Mouse (Mus musculus) neural tube, embryonic 14.5 days (tissue): ENCODE results near the gene Cib3. TPM values are rescaled to one million over a fixed set of nuclear protein-coding genes. Genes with fewer than 3 reads are reported as not detected.

Experiments used
- ATAC-seq: fragments of 200-750 bp; cut with Nextera tagmentation; 2 replicates; pipeline ENCODE4 v1.8.0; 2017; ENCODE audit warnings: low read depth, mild to moderate bottlenecking, moderate TSS enrichment, moderate library complexity
- H3K27ac ChIP-seq: fragments of 300-500 bp; sonication (generic); 2 replicates; pipeline ENCODE4 v1.5.1; 2014; ENCODE audit warnings: low read depth, mild to moderate bottlenecking, control low read depth, low read length, moderate library complexity, mixed read lengths
- H3K27me3 ChIP-seq: fragments of 300-500 bp; sonication (generic); 2 replicates; pipeline ENCODE4 v1.6.1; 2014; ENCODE audit warnings: low read length; ENCODE audit not compliant: control insufficient read depth, insufficient read depth
- H3K36me3 ChIP-seq: fragments of 300-500 bp; sonication (generic); 2 replicates; pipeline ENCODE4 v1.6.1; 2014; ENCODE audit warnings: low read length, mixed read lengths; ENCODE audit not compliant: control insufficient read depth, insufficient read depth
- H3K4me1 ChIP-seq: fragments of 300-500 bp; sonication (generic); 2 replicates; pipeline ENCODE4 v1.6.1; 2014; ENCODE audit warnings: low read length; ENCODE audit not compliant: control insufficient read depth, insufficient read depth
- H3K4me2 ChIP-seq: fragments of 300-500 bp; sonication (generic); 2 replicates; pipeline ENCODE4 v1.6.1; 2014; ENCODE audit warnings: mild to moderate bottlenecking, low read depth, low read length, control low read depth
- H3K4me3 ChIP-seq: fragments of 300-500 bp; sonication (generic); 2 replicates; pipeline ENCODE4 v1.5.1; 2014; ENCODE audit warnings: low read depth, low read length, control low read depth, mixed read lengths
- H3K9ac ChIP-seq: fragments of 300-500 bp; sonication (generic); replicated peaks from 2 replicates; pipeline ENCODE4 v1.6.1; 2014; ENCODE audit warnings: low read depth, mild to moderate bottlenecking, control low read depth, low read length, mixed read lengths
- H3K9me3 ChIP-seq: fragments of 300-500 bp; sonication (generic); 2 replicates; pipeline ENCODE4 v1.6.1; 2016; ENCODE audit warnings: low read length; ENCODE audit not compliant: control insufficient read depth
- WGBS: fragments of 180-500 bp; shearing (Covaris S2); extraction: QIAGEN DNeasy Blood & Tissue Kit; methylation state at CpG from one replicate; pipeline ENCODE4 v1.1.7; 2014; 5-methylcytosine and 5-hydroxymethylcytosine counted together
- polyA plus RNA-seq: library from polyadenylated mRNA; unstranded; fragments of >200 nt; fragmentation: Nextera tagmentation; extraction: Ambion mirVana; gene quantifications from 2 replicates; pipeline ENCODE4 v1.2.1, GENCODE M21; 2014

The Cib3 gene
- polyA plus RNA-seq, 1 experiment from 2014 or later = not detected

DNA sequence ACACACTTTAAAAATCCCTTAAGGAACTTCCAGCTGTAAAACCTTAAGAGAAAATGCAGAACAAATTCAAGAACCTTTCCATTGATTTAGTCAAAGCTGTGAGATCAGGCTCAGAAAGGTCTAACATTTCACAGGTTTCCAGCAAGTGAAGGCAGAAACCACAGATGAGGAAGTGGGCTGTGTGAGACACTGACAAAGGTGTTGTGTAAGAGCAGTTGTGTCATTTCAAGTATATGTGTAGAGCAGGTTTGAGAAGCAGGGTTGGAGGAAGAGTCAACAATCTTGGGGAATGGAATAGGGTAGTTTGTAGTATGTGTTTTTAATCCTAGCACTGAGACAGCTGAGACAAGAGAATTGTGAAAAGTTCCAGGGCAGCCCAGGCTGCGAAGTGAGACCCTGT lies 3.2 kb upstream of the Cib3 start:
- WGBS = 50% methylated on average over 1 of the region's 1 CpGs
- Histone ChIP-seq H3K4me2 (no peak overlapping the region), H3K9ac (no peak overlapping the region), H3K27ac (no peak overlapping the region), H3K4me3 (no peak overlapping the region), H3K36me3 (no peaks in the 10 kb centered on the region), H3K4me1 (peaks cover 6% of the 10 kb centered on the region), H3K9me3 (no peaks in the 10 kb centered on the region), H3K27me3 (no peaks in the 10 kb centered on the region)
- ATAC-seq = no peak

GRCm38 (mm10) chr8:72215060-72215459 lies 2.4 kb upstream of the Cib3 start:
- Histone ChIP-seq H3K4me1 (no peaks in the 10 kb centered on the region), H3K4me2 (no peak overlapping the region), H3K4me3 (no peak overlapping the region), H3K27me3 (no peaks in the 10 kb centered on the region), H3K9me3 (no peaks in the 10 kb centered on the region), H3K9ac (no peak overlapping the region), H3K27ac (no peak overlapping the region), H3K36me3 (no peaks in the 10 kb centered on the region)
- ATAC-seq = no peak
- 46% methylated on average over 2 of the region's 2 CpGs for WGBS

GRCm38 (mm10) chr8:72213536-72213935 lies 899 bp upstream of the Cib3 start, which contains the start of gene Gm11034:
Gene Gm11034, minus strand, starts transcription at chr8:72213636.
- no peak within 1 kb of the TSS for H3K4me3 ChIP-seq
- no peak within 1 kb of the TSS for H3K9ac ChIP-seq
- 78% methylated on average over 4 of the region's 4 CpGs for WGBS
- H3K4me1 ChIP-seq = no peaks in the 10 kb centered on the region
- H3K4me2 ChIP-seq = no peak within 1 kb of the TSS
- no peaks in the 10 kb centered on the region for H3K27me3 ChIP-seq
- no peak for ATAC-seq
- no peak within 1 kb of the TSS for H3K27ac ChIP-seq
- H3K36me3 ChIP-seq = no peaks in the 10 kb centered on the region
- H3K9me3 ChIP-seq = no peaks in the 10 kb centered on the region

DNA sequence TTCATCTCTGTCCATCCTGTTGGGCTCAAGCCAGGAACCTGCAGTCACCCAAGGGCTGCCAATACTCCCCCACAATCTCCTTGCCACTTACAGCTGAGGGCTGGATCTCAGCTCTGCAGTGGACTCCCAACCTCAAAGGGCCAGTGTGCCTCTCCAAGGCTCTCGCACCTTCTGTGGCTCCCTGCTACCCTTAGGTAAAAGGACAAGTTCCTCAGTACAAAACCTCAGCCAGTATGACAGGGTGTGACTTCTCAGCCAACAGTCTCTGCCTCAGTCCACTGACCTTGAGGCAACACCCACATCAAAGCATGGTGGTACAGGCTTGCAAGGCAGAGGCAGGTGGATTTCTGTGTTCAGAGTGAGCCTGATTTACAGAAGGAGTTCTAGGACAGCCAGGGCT lies 791 bp downstream of the Cib3 start:
- 73% methylated on average over 1 of the region's 1 CpGs for WGBS
- H3K36me3 ChIP-seq = no peaks in the 10 kb centered on the region
- no peak overlapping the region for H3K4me3 ChIP-seq
- no peak for ATAC-seq
- no peak overlapping the region for H3K4me2 ChIP-seq
- no peak overlapping the region for H3K9ac ChIP-seq
- H3K9me3 ChIP-seq = no peaks in the 10 kb centered on the region
- H3K27me3 ChIP-seq = no peaks in the 10 kb centered on the region
- H3K4me1 ChIP-seq = no peaks in the 10 kb centered on the region
- H3K27ac ChIP-seq = no peak overlapping the region

- no peak overlapping the region for H3K4me3 ChIP-seq
- H3K4me1 ChIP-seq = no peaks in the 10 kb centered on the region
- H3K36me3 ChIP-seq = no peaks in the 10 kb centered on the region
- H3K27ac ChIP-seq = no peak overlapping the region
- H3K9ac ChIP-seq = no peak overlapping the region
- H3K27me3 ChIP-seq = no peaks in the 10 kb centered on the region
- H3K9me3 ChIP-seq = no peaks in the 10 kb centered on the region
- H3K4me2 ChIP-seq = no peak overlapping the region
- no peak for ATAC-seq
- WGBS = 74% methylated on average over 2 of the region's 2 CpGs
Observed at GRCm38 (mm10) chr8:72210710-72211109, 1.9 kb downstream of the Cib3 start.

GRCm38 (mm10) chr8:72210222-72210621 lies 2.4 kb downstream of the Cib3 start:
- Histone ChIP-seq H3K9me3 (no peaks in the 10 kb centered on the region), H3K27me3 (no peaks in the 10 kb centered on the region), H3K9ac (no peak overlapping the region), H3K4me2 (no peak overlapping the region), H3K4me3 (no peak overlapping the region), H3K4me1 (no peaks in the 10 kb centered on the region), H3K36me3 (no peaks in the 10 kb centered on the region), H3K27ac (no peak overlapping the region)
- ATAC-seq = no peak
- 79% methylated on average over 4 of the region's 4 CpGs for WGBS

DNA sequence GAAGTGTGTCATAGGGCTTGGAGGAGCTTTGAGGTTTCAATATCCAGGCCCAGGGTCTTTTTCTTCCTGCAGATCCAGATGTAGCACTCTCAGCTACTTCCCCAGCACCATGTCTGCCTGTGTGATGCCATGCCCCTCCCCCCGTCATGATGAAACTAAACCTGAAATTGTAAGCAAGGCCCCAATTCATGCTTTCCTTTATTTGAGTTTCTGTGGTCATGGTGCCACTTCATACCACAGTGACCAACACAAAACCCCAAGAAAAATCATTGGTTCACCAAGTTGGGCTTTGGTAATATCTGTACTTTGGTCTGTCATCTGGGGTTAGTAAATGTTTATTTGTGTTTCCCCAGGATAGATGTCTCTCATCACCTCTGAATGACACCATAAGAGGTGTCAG lies 4.1 kb downstream of the Cib3 start:
- H3K4me1 ChIP-seq = no peaks in the 10 kb centered on the region
- H3K4me3 ChIP-seq = no peak overlapping the region
- H3K9me3 ChIP-seq = peaks cover 7% of the 10 kb centered on the region; the same call in 1 of the 2 replicates
- no peak overlapping the region for H3K27ac ChIP-seq
- no peak overlapping the region for H3K4me2 ChIP-seq
- no peaks in the 10 kb centered on the region for H3K27me3 ChIP-seq
- H3K36me3 ChIP-seq = no peaks in the 10 kb centered on the region
- no peak for ATAC-seq
- WGBS = 67% methylated on average over 1 of the region's 1 CpGs
- no peak overlapping the region for H3K9ac ChIP-seq

- Histone ChIP-seq H3K9me3 (no peaks in the 10 kb centered on the region), H3K4me3 (no peak overlapping the region), H3K36me3 (no peaks in the 10 kb centered on the region), H3K4me1 (no peaks in the 10 kb centered on the region), H3K27ac (no peak overlapping the region), H3K4me2 (no peak overlapping the region), H3K27me3 (no peaks in the 10 kb centered on the region), H3K9ac (no peak overlapping the region)
- no peak for ATAC-seq
- 61% methylated on average over 8 of the region's 8 CpGs for WGBS
Observed at GRCm38 (mm10) chr8:72197997-72198396, 14.6 kb downstream of the Cib3 start.

- ATAC-seq = no peak
- Histone ChIP-seq H3K9ac (no peak overlapping the region), H3K27ac (no peak overlapping the region), H3K4me3 (no peak overlapping the region), H3K4me2 (no peak overlapping the region), H3K36me3 (no peaks in the 10 kb centered on the region), H3K4me1 (no peaks in the 10 kb centered on the region), H3K9me3 (no peaks in the 10 kb centered on the region), H3K27me3 (no peaks in the 10 kb centered on the region)
Observed at GRCm38 (mm10) chr8:72192065-72192464, 20.6 kb downstream of the Cib3 start.

DNA sequence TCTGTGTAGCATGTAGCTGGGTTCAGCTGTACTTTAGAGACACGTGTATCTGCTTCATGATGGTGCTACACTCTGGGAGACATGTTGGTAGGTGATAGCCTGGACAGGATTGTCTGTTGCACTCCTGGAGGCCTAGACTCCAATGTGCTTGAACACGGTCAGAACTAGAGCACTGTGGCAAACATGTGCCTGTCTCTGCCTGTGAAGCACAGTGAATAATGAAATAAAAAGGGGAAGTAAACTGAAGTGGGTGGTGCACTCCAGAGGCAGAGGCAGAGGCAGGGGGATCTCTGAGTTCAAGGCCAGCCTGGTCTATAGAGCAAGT lies 22.5 kb downstream of the Cib3 start:
- Histone ChIP-seq H3K4me2 (no peak overlapping the region), H3K27ac (no peak overlapping the region), H3K4me1 (no peaks in the 10 kb centered on the region), H3K4me3 (no peak overlapping the region), H3K36me3 (no peaks in the 10 kb centered on the region), H3K27me3 (no peaks in the 10 kb centered on the region), H3K9me3 (no peaks in the 10 kb centered on the region), H3K9ac (no peak overlapping the region)
- 87% methylated on average over 2 of the region's 2 CpGs for WGBS
- no peak for ATAC-seq
